Mouse (Mus musculus): ENCODE measurements around the gene Fam173a.
"Not testable (repeated sequence)": the region's sequence is repeated elsewhere in the genome, so short reads cannot be mapped to it uniquely, and the experiment has no call there.

The Fam173a gene

DNA sequence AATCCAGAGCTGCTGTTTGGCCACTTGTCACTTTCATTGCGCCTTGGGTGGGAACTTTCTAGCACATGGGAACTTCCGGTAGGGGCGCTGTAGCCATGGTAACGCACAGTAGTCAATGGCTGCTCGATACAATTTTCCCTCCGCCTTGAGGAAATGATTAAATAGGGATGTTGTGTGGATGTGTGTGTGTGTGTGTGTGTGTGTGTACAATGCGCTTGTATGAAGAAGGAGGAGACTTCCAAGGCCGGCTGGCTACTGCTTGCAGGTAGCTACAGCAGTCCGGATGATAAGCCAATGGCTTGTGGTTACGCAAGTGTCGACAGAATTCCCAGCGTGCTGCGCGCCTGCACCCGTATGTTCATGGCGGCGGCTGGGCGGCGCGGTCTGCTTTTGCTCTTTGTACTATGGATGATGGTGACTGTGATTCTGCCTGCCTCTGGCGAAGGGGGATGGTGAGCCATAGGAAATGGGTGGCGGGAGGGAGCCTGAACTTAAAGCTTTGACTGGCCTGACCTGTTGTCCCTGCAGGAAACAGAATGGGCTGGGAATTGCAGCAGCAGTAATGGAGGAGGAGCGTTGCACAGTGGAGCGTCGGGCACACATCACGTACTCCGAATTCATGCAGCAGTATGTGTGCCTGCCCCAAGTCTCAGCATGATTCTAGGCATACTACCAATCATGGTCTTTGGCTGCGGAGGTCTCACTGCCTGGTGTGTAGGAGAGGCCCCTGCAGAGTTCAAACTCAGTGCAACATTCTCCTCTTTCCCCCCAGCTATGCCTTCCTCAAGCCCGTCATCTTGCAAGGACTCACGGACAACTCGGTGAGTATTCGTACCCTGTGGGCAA is 36.2 kb upstream of the Fam173a start, which contains the start of gene Jmjd8:
Gene Jmjd8 (plus strand): TSS at position 156 of the 846 bp plus-strand sequence.
- peak; percentile 53 to 56 for DNase-seq (ENCODE audit: low spot score in 2 of 2)

DNA sequence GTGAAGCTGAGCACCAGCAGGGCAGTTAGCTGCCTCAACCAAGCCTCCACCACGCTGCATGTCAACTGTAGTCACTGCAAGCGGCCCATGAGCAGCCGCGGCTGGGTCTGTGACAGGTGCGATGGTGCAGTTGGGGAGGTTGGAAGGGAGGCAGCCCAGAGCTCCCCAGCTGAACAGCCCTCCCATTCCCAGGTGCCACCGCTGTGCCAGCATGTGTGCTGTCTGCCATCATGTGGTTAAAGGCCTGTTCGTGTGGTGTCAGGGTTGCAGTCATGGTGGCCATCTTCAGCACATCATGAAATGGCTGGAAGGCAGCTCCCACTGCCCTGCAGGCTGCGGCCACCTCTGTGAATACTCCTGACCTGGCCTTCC is 35.5 kb upstream of the Fam173a start:
- no peak for DNase-seq (ENCODE audit: low spot score in 2 of 2)

DNA sequence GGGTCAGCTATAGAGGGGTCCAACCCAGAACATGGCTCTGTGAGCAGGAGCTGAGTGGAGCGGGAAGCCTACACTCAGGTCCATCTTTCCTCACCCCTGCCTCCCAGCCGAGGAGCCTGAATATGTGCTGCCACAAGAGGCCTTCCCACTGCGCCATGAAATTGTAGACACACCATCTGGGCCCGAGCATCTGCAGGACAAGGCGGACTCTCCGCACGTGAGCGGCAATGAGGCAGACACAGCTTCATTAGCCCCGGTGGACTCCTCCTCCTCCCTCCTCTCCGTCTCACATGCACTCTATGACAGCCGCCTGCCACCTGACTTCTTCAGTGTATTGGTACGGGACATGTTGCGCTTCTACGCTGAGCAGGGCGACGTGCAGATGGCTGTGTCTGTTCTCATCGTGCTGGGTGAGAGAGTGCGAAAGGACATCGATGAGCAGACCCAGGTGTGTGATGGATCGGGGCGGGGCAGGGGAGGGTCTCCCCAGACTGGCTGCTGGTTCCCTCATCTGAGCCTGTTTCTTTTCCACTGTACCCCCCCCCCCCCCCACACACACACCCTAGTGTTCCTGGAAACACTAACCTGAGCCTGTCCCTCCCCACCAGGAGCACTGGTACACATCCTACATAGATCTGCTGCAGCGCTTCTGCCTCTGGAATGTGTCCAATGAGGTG is 35.0 kb upstream of the Fam173a start:
- DNase-seq (ENCODE audit: low spot score in 2 of 2) = no peak

DNA sequence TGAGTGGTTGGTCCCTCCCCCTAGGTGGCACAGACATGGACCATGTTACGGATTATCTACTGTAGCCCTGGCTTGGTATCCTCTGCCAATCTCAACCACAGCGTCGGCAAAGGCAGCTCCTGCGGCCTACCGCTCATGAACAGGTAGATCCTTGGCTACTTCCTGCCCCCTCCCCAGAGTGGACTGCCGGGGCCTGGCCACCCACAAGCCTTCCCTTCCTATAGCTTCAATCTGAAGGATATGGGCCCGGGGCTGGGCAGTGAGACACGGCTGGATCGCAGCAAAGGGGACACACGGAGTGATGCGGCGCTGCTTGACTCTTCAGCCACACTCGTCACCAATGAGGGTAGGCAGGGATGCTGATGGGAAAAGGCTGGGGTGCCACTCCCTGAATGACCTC is 34.3 kb upstream of the Fam173a start:
- DNase-seq (ENCODE audit: low spot score in 2 of 2) = no peak

DNA sequence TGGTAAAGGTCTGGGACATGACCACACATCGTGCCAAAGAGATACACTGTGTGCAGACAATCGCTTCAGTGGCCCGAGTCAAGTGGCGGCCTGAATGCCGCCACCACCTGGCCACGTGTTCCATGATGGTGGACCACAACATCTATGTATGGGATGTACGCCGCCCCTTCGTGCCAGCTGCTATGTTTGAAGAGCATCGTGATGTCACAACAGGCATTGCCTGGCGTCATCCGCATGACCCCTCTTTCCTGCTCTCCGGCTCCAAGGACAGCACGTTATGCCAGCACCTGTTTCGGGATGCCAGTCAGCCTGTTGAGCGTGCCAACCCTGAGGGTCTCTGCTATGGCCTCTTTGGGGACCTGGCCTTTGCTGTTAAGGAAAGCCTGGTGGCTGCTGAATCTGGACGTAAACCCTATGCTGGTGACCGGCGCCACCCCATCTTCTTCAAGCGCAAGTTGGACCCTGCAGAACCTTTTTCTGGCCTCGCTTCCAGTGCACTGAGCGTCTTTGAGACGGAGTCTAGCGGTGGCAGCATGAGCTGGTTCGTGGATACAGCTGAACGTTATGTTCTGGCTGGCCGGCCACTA is 33.4 kb upstream of the Fam173a start:
- DNase-seq (ENCODE audit: low spot score in 2 of 2) = no peak

DNA sequence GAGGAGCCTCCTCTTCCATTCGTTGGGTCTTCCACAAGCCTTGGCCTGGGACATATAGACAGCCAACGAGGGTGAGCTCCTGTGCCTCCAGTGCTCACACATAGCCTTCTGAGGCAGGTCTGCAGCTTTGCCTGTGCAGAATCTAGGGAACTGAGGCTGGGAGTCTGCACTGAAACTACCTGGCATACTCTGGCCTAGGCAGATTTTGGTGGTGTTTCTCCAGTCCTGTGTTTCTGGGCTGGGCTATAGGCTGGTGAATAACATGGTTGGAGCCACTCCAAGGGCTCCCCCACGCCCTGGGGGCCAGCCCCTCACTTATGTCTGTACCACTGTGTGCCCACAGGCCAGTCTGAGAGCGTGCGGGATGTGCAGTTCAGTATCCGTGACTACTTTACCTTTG is 32.6 kb upstream of the Fam173a start:
- no peak for DNase-seq (ENCODE audit: low spot score in 2 of 2)

DNA sequence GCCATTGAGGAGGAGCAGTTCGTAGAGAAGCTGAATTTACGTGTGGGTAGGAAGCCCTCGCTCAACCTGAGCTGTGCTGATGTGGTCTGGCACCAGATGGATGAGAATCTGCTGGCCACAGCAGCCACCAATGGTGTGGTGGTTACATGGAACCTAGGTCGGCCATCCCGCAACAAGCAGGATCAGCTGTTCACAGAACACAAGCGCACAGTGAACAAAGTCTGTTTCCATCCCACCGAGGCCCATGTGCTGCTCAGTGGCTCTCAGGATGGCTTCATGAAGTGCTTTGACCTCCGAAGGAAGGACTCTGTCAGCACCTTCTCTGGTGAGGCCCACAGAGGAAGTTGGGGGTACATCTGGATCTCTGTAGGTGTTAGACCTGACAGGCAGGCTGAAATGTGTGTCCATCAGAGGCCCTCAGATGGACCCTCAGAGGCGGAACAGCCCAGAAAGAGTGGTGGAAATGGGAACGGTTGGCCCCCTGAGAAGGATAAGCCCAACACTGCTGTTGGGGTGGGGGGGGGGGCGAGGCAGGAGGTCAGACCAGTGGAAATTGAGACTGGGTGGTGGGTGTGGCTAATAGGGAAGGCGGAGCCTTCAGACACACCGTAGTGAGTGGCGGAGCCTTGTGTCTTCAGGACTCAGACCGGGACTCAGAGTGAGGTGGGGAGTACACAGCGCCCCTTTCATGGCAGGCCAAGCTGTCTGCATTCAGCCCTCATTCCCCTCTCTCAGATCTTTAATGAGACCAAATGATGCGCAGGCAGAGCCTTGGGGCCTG is 31.9 kb upstream of the Fam173a start:
- no peak for DNase-seq (ENCODE audit: low spot score in 2 of 2)

DNA sequence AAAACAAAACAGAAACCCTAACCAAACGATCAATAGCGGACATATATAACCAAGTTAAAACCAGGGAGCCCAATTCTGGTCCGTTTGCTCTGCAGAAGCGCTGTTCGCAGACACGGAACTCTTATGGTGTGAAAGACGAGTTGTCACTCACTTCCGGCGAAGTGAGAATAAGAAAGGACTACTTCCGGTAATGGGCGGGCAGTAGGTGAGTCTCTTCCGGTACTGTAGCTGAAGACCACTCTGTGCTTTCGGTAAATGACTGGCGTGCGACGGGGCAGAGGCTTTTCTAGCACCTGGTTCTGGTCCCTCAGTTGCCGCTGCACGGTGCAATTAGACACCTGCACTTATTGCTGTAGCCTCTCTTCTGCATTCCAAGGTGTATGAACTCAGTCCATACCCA is 30.8 kb upstream of the Fam173a start, which contains the start of gene Wdr24:
Gene Wdr24 (plus strand): TSS at position 176 of the 400 bp plus-strand sequence.
- DNase-seq (ENCODE audit: low spot score in 2 of 2) = peak; percentile 75 to 79

DNA sequence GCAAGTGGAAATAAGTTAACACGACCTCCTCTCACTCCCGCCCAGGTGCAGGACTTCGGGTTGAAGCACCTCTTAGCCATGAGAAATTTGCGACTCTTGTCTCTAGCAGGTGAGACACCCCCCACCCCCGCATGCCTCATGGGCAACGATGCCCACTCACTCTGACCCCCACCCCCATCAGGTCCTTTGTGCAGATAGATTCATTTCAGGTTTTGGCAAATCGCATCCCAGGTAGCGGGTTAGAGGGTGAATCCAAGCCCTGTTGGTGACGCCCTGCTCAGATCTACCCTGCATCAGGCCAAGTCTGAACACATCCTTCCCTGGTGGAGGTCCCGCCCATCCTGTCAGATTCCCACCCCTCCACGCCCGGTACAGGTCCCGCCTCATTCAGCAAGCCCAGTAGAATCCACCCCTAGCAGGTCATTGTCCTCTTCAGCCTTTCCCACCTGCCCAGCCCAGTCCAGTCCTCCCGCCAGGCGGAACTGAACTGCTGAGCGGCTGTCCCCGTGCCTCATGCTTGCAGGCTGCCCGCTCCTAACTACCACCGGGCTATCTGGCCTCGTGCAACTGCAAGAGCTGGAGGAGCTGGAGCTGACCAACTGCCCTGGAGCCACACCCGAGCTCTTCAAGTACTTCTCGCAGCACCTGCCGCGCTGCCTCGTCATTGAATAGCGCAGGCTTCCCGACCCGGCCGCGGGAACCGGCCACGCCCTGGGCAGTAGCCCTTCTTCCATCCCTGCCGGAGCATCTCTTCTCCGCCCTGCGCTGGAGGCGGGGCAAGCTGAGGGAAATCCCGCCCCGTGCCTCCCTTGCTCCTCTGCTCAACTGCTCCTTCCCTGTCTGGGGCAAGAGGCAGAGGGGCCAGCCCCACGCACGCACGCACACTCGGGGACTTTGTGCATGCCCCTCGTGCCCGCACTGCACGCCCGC is 26.4 kb upstream of the Fam173a start:
- DNase-seq (ENCODE audit: low spot score in 2 of 2) = no peak

DNA sequence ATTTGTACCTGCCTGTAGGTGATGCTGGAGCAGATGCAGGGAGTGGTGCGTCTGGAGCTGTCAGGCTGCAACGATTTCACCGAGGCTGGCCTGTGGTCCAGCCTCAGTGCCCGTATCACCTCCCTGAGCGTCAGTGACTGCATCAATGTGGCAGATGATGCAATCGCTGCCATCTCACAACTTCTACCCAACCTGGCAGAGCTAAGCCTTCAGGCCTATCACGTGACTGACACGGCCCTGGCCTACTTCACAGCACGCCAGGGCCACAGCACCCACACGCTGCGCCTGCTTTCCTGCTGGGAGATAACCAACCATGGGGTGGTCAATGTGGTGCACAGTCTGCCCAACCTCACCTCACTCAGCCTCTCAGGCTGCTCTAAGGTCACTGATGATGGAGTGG is 25.0 kb upstream of the Fam173a start:
- DNase-seq (ENCODE audit: low spot score in 2 of 2) = no peak

DNA sequence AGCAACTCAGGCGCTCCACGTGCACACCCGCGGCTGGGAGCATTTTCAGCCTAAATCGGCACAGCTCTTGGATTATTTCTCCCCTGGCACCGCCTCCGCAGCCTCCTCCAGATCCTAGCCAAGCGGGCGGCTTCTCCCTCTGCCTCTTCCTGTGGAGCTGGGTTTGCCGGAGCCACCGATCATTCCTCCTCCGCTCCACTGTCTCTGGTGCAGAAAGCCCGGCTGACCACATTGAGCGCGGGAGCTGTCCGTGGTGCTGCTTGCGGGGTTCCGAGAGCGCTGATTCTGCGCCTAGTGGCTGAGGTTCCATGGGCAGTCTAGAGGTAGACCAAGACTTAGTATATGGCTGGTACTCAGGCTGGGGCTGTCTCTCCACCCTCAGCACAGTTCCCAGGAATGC is 20.8 kb upstream of the Fam173a start:
- peak; percentile 57 to 73 for DNase-seq (ENCODE audit: low spot score in 2 of 2)

DNA sequence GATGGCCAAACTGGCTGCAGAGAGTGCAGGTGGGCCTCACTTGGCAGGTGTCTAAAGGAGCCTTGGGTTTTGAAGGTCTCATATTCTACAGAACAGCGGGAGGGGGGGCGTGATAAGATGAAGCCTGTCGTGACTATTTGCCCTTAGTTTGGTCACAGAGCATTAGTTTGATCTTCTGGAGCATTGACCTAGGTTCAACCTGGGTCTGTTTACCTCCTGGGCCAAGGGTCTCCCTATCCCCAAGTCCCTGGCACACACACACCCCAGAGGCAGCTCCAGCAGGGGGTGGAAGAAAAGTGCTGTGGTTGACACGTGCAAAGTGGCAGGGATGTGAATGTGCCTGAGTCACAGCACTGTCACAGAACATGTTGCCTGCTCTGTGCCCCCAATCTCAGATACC is 18.2 kb upstream of the Fam173a start:
- DNase-seq (ENCODE audit: low spot score in 2 of 2) = no peak

DNA sequence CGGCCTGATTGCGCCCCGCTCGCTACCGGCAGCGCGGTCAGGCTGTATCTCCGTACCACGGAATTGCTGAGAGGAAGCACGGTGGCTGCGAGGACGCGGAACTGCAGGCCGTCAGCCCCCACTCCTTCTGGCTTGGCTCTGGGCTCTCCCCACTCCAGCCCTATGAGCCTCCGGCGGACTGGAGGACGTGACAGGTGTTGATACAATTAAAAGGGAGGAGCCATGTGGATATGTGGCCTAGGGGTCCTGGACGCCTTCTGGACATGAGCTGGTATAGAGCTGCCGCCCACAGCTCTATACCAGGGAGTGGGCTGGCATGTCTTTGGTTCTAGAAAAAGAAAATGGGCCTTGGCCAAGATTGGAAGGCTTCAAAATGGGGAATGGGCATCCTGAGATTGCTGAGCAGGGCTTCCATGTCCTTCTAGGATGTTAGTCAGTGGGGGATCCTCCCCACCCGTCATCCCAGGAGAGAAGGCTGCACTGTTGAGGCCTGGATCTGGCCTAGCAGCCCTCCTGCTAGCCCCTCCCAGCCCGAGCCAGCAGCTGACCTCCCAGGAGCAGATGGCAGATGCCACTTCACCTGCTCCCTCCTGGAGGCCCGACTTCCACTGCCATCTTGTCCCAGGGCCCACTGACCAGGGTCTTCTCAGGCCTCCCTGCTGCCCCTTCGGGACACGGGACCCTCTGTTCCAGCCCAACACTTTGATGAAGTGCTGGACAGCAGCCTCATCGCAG is 17.1 kb upstream of the Fam173a start:
- DNase-seq (ENCODE audit: low spot score in 2 of 2) = no peak

DNA sequence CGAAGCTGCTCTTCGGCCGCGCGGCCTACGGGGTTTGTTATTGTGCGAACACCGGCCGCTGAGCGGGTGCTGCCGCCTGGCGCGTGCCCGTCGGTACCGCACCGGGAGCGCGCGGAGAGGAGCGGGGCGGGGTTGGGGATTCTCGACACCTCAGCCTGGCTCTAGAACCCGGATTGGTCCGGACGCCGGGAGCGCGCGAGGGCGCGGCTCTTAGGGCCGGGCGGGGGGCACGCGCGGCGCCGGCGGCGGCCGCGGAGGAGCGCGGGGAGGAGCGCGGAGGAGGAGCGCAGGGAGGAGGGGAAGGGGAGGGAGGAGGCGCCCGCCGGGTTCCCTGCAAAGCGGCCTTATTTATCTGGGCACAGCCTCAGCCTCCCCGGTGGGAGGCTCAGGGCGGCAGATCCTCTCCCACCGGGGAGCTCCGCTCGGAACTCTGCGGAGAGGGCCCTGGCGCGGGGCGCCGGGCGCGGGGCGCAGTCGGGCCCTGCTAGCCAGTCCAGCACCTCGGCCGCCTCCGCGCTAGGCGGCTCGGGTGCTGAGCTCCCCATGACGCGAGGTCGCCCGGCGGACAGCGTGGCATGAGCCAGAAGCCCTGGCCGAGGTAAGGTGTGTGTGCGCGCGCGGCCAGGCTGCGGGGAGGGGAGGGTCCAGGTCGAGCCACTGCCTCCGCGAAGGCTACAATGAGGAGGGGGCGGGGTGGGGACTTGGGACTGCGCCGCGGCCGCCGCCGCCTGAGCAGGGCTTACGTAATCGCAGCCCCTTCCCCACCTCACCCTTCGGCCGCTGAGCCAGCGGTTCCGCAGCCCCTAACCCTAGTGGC is 16.3 kb upstream of the Fam173a start, which contains the start of gene Fbxl16:
Gene Fbxl16 (plus strand): TSS at position 297 of the 817 bp plus-strand sequence.
- no peak for DNase-seq (ENCODE audit: low spot score in 2 of 2)

DNA sequence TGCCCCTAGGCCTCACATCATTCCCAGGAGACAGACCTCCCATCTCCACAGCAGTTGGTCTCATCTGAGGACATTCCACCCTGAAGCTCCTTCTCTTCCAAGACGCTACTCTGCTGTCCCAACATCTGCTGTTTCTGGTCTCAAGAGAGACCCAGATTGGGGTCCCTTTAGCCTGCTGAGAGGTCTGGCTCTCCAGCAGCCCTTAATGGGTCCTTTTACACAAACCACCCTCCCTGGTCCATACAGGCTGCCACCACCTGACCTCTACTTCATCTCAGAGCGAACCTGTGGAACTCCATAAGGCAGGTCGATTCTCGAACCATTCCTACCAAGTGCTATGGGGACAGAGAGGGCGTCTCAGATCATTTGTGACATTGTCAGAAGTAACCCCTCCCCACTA is 15.3 kb upstream of the Fam173a start:
- no peak for DNase-seq (ENCODE audit: low spot score in 2 of 2)

DNA sequence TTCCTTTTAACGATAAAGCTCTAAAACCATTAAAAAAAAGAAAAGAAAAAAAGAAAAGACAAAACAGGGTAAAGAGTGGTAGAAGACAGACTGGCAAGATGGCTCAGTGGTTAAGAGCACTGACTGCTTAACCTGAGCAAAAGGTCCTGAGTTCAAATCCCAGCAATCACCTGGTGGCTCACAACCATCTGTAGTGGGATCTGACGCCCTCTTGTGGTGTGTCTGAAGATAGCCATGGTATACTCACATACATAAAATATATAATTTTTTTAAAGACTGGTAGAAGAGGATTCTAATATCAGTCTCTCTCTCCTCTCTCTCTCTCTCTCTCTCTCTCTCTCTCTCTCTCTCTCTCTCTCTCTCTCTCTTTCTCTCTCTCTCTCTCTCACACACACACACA is 14.8 kb upstream of the Fam173a start:
- DNase-seq (ENCODE audit: low spot score in 2 of 2) = not testable (repeated sequence)

DNA sequence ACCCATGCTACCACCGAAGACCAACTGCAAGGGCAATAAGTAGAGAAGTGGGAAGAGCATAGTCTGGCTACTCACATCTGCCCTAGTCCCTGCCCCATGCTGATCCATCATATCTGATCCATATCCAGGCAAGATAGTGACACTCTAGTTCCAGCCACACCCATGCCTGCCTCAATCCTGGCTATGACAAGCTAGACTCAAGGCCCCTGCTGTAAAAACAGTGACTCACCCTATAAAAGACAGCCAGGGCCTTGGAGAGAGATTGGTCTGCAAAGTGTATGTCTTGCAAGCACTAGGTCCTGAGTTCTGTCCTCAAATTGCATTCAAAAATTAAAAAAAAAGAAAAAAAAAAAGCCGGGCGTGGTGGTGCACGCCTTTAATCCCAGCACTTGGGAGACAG is 13.8 kb upstream of the Fam173a start:
- DNase-seq (ENCODE audit: low spot score in 2 of 2) = no peak

DNA sequence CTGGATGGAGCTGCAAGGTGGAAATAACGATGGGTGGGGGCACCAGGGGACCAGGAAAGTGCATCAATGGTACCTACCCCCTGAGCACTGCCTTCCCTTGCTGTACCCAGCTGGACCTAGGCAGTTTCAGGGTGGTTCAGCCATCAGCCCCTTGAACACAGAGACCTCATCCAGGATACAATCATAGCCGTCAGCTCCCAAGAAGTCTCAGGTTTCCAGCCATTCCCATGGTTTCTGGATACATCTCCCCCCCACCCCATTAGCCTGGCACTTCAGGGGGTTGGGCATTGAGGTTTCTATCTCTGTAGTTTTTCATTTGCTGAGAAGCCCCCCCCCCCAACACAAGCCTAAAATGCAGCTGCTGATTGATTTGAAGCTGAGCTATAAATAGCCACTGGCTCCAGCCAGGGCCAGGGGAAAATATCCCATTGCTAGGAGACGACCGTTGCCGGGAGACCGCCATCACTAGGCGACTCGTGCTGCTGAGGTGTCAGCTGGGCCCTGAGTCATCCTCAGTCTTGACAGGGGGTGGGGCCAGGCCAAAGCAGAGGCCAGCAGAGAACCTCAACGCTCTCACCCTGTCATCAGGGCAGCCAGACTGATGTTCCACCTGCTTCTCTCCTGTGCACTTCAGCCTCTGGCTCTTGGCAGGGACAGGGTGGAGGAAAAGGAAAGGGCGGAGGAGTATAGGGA is 10.3 kb upstream of the Fam173a start:
- DNase-seq (ENCODE audit: low spot score in 2 of 2) = no peak

DNA sequence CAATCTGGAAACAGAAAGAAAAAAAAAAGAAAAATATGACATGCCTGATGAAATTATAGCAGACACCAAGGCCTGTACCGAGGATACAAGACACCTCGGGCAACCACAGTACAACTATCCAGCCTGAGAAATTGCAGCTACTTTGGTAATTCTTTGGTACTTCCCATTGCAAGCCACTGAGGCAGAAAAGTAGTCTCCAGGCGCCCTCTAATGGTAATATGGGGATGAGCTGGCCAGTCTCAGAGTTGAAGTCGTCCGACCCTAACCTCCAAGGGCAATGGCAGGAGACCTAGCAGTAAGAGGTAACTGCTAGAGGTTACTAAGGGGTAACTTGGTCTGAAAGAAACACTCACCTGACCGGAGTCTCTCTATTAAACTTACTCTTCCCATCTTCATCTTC is 8.3 kb upstream of the Fam173a start:
- DNase-seq (ENCODE audit: low spot score in 2 of 2) = peak; percentile 70 to 77
